Mouse (Mus musculus): ENCODE results near the gene Irgc1.
"Not testable (repeated sequence)": the region's sequence is repeated elsewhere in the genome, so short reads cannot be mapped to it uniquely, and the experiment has no call there.

Gene Irgc1

DNA sequence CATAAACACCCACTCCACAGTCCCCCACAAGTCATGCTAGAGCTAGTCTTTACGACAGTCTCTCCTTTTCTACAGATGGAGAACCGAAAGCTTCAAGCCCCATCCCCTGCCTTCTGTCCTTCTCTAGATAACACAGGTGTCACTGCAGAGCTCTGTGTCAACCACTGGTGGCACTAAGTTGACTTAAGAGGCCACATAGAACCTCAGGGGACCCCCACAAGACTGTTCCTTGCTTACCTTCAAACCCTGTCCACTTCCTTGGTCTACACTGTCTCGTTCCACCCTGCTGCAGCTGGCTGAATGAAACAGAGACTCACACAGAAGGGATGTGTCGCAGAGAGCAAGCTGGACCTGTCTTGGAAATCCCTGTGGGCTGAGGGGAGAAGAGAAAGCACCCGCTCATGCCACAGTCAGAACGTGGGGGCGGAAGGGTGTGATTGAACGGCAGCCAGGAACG is at the start of gene Irgc1:
TSS of gene Irgc1 (minus strand) at position 443 of the 457 bp plus-strand sequence.
- DNase-seq (ENCODE audit: low spot score), result no peak

DNA sequence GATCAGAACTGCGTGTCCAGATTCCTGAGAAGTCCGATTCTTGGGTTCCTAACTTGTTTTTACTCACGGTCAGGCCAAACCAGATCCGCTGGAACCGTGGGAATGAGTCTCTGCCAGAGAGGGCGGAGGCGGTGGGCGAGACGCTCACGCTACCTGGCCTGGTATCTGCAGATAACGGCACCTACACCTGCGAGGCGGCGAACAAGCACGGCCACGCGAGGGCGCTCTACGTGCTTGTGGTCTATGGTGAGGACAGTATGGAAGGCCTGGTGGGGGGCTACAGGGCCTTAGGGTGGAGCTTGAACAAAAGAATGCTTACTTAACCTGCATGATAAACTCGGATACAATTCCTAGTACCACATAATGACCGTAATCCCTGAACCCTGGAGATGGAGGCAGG is 49.4 kb upstream of the Irgc1 start:
- DNase-seq (ENCODE audit: low spot score), result peak; percentile 70

DNA sequence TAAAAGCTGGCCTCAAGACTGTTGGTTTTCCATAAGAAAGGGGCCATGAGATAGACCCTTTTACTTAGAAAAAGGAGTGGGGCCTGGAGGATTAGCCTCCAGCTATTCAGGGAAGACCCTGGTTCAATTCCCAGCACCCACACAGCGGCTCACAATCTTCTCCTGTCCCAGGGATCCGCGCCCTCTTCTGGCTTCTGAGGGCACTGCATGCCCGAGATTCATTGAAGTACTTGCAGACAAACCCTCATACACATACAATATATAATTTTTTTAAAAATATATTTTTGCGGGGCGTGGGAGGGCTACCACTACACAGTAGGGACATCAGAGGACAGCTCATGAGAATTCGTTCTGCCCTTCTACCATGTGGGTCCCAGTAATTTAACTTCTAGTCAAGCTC is 48.8 kb upstream of the Irgc1 start:
- DNase-seq (ENCODE audit: low spot score), result peak; percentile 41

DNA sequence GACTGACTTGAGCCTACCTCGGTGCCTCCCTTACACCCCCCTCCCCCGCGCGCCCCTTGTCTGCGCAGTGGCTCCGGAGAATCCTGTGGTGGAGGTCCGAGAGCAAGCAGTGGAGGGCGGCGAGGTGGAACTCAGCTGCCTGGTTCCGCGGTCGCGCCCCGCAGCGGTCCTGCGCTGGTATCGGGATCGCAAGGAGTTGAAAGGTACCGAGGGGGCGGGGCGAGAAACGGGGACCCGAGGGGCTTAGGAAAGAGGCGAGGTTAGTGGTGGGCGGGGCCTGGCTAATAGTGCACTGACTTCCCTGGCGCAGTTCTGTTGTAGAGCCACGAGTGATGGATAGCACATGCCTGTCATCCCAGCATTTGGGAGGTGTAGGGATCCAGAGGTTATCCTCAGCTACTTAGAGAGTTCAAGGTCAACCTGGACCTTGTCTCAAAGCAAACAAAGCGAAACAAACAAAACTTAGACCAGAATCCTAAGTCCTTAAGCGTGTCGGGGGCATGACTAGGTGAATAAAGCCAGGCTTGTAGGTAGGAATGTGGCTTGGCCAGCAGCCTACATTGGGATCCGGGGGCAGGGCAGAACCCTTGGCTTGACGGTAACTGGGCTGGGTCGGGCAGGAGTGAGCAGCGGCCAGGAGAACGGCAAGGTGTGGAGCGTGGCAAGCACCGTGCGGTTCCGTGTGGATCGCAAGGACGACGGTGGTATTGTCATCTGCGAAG is 47.9 kb upstream of the Irgc1 start:
- DNase-seq (ENCODE audit: low spot score), result peak; percentile 35

DNA sequence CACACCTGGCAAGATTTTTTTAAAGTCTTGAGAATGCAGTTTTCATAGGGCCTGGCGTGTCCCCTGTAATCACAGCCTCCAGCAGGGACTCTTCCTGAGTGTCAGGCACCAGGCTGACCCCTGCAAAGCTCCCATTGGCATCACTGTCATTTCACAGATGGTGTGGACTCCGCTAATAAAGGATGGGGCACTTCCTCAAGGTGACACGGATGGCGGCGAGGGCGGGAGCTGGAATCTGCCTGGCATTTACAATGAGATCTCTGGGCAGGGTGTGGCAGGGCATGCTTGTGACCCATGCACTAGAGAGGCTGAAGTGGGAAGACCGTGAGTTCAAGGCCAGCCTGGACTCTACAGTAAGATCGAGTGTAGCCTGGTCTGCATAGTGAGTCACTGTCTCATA is 36.2 kb upstream of the Irgc1 start:
- DNase-seq (ENCODE audit: low spot score), result no peak

DNA sequence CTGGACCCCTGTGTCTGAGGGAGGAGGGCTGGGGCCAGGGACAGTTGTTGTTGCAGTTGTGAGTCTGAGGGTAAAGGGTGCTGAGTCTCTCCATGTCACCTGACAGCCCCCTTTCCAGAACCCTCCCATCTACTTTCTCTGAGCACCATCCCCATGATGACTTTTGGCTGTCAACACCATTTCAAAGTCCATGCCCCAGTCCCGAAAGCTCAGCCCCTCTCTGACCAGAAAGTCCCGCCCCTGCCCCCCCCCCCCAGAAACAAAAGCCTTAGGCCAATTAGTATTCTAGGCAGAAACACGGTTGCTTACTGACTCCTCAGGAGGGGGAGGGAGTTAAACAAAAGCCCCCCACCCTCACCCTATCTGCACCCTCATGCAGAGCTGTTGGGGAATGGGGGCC is 35.3 kb upstream of the Irgc1 start:
- no peak for DNase-seq (ENCODE audit: low spot score)

DNA sequence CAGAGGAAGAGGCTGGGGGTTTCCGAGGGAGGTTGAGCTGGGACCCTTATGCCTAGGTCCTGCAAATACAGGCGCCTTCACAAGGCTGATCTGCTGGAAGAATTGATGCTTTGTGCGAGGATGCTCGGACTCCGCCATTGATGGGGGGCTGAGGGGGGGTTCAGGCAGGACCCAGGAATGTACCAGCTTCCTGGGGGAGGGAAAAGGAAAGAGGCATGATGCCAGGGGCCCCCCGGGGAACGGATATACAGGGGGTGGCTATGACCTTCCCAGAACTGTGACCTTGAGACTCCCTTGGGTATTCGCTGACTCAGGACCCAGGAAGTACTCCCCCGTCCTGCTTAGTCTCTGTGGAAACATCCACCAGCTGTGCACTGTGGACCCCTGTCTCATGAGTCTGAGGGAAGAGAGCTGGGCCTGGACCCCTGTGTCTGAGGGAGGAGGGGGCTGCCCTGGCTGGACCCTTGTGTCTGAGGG is 34.6 kb upstream of the Irgc1 start:
- DNase-seq (ENCODE audit: low spot score), result no peak

DNA sequence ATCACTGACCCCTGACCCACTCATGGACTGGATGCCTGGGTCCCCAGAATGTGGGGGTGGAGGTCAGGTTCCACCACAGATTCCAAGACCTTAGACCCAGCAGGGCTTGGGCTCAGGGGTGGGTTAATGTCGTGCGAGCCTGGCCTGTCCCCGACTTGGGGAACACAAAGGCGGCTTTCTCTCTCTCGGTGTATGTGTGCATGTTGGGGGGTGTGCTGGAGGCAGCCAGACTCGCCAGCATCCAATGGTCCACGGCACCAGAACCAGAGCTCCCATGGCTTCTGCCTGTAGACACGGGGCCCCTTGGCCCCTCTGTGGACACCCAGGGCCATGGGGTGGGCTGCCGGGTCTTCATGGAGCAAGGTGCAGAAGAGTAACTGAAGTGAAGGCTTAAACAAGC is 33.4 kb upstream of the Irgc1 start:
- DNase-seq (ENCODE audit: low spot score), result no peak

DNA sequence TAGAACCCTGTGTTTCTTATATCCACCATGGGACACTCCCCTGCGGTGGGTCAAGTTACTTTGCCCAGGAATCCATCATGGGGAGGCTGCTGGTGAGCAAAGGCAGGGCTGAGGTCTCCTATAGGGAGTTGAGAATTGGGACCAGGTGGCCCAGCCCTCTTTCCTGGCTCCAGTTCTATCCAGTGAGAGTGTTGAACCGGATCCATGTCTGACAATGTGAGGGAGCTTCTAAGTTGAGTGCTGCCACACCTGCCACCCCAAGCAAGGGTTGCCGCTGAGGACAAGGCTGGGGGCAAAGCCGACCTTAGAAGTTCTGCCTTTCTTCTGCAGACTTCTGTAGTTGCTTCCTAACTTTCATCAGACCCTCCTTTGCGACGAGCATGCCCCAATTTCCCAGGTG is 31.2 kb upstream of the Irgc1 start:
- not testable (repeated sequence) for DNase-seq (ENCODE audit: low spot score)

DNA sequence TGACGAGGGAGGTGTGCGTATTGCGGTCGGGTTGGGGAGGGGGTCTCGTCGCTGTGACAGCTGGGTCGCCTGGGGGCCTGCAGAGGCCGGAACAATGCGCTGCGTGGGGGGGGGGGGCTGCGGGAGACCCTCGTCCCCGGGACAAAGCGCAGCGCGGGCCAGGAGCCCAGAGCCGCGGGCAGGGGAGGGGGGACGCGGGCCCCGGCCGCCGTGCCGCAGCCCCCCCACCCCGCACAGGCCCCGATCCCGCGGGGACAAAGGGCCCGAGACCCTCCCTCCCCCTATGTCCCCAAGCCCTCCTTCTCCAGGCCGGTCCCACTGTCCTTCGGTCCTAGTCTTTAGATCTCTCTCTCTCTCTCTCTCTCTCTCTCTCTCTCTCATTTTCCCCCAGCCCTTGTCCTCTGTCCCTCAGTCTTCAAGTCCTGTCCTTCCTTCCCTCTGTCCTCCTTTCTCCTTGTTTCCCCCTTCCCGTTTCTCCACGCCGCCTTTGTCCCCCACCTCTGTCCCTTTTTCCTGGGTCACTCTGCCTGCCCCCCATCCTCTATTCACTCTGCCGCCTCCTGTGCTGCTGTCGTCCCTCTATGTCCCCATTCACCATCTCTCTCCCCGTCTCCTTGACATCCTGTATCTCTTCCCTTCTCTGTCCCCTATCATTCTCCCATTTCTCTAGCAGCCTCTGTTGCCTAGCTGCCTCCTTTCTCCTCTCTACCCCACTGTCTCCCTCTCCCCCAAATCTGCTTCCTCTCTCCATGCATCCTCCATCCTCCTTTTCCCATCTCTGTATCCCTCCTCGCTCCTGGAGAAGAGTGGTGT is 30.3 kb upstream of the Irgc1 start:
- no peak for DNase-seq (ENCODE audit: low spot score)

DNA sequence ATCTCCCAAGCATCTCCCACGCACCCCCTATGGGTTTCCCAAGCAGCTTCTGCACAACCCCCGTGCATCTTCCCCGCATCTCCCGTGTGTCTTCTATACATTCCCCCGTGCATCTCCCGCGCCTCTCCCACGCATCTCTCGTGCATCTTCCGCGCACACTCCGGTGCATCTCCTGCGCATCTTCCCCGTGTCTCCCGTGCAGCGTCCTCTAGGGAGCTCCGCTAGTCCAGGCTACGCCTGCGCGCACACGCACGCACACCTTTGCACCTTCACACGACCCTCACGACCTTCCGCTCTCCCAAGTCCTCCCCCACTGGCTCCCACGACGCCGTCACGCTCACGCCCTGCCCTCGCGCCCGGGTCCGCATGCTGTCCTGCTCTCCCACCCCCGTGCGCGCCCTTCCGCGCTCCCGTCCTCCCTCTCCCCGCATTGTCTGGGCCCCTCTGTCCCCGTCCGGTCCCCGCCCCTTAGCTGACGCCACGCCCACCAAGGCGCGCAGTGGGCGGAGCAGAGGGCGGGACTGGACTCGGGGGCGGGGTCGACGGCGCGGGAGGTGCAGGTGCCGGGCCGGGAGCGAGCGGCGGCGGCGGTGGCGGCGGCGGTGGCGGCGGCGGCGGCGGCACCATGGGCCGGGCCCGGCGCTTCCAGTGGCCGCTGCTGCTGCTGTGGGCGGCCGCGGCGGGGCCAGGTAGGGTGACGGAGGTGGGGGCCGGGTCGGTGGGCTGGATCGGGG is 29.5 kb upstream of the Irgc1 start, which contains the start of gene Cadm4:
TSS of gene Cadm4 (plus strand) at position 550 of the 734 bp plus-strand sequence.
- peak; percentile 84 for DNase-seq (ENCODE audit: low spot score)

DNA sequence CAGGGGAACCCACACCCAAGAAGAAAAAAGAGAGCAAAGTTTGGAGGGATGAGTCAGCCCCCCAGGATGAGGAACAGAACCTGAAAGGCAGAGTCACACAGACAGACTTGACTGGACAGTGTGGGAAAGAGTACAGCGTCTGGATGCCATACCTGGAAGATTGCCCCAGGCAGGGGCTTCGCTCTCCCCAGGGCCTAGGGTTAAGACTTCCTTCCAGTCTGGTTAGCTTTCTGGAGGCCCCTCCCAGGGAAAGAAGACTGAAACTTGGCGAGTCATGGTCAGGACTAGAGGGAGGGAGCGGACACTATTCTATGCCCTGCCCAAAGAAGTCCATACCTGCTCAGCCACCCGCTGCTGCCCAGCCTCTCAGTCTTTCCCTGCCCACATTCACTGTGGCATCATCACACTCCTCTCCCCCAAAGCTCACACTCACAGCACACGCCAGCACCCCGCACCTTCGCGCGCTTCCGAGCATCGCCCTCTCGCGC is 28.9 kb upstream of the Irgc1 start:
- no peak for DNase-seq (ENCODE audit: low spot score)

DNA sequence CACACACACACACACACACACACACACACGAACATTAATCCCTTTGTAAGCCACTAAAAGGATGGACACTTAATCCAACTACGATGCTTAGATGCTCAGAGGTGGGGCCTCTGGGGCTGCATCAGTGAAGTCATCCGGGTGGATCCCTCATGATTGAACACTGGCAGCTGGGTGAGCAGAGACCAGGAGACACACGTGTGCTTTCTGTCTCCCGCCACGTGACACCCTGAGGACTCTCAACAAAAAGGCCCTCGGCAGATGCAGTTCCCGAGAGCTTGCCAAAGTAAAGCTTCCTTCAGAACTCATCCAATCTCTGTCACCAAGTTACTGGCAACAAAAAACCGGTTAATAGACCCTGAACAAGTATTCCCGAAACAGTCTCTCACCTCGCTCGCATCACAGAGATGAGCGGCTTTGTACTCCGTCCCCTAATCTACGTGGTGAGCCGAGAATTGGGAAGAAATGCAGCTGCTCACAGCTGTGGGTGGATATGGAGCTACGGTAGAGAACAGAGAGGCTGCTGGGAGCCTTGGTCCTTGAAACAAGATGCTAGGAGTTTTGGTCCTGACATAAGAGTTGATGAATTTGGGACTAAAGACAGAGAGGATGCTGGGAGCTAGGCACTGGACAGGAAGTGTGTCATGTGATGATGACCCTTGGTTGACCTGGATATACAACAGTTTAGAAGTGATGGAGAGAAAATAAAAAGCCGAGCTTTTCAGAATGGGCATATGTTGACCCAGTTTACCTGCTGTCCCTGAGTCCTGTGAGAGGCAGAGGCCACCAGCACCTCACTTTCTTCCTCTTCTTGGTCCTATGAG is 28.2 kb upstream of the Irgc1 start:
- no peak for DNase-seq (ENCODE audit: low spot score)

DNA sequence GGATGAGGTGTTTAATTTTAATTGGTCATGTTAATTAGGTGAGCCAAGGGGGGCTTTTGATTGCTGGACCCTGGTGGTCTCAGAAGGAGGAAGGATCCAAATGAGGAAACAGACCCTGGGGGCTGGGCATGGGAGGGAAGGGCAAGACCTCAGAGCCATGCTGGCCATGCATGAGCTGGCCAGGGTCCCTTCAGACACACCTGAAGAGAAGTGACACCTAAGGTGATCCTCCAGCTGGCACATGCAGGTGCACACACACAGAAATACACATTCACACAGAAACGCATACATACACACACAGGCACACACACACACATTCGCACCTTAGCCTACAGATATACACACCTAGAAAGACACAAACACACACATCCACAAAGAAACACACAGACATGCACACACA is 27.6 kb upstream of the Irgc1 start:
- no peak for DNase-seq (ENCODE audit: low spot score)

DNA sequence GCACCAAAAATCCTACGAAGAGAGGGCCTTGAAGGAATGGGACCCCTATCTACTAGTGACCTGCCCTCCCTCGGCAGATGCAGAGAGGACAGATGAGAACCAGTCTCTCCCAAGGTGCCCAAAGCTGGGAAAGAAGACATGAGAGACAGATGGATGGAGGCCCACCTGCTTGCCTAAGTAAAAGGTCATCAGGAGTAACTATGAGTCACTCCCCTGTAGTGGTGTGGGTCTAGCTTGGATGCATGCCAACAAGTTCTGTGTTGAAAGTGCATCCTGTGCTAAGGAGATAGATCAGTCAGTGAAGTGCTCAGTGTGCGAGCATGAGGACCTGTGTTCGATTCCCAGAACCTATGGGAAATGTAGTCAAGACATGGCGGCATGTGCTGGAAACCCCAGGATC is 26.8 kb upstream of the Irgc1 start:
- no peak for DNase-seq (ENCODE audit: low spot score)

DNA sequence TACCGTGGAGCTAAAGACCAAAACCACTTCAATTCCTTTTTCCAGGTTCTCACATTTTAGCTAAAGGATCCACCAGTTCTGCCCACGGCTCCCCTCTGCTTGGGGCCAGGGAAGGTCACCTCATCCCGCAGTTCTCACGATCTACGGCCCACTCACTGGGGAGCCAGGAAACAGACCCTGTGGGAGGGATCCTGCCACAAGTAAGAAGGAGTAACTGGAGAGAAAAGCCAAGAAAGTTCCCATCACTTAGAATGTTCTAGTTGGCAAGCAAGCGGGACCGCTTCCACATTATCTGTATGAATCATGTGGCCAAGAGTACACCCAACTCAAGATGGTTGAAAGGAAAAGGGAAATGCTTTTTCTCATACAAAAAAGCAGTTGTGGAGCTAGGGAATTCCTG is 24.8 kb upstream of the Irgc1 start:
- no peak for DNase-seq (ENCODE audit: low spot score)

DNA sequence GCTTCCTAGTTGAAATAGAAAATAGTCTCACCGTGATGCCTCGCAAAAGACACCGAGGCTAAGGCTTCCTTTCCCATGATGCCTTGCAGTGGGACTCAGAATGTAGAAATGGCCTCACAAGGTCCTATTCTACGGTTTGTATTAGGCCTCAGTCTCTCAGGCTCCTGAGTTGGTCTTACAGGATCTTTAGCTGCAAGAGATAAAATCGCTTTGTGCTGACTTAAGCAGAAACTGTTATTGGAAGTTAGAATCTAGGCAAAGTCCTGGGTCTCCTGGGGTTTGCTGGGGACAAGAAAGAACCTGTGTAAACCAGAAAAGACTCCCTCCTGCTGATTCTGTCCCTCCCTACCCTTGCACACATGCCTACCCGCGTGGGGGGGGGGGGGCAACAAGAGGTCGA is 24.2 kb upstream of the Irgc1 start:
- no peak for DNase-seq (ENCODE audit: low spot score)

DNA sequence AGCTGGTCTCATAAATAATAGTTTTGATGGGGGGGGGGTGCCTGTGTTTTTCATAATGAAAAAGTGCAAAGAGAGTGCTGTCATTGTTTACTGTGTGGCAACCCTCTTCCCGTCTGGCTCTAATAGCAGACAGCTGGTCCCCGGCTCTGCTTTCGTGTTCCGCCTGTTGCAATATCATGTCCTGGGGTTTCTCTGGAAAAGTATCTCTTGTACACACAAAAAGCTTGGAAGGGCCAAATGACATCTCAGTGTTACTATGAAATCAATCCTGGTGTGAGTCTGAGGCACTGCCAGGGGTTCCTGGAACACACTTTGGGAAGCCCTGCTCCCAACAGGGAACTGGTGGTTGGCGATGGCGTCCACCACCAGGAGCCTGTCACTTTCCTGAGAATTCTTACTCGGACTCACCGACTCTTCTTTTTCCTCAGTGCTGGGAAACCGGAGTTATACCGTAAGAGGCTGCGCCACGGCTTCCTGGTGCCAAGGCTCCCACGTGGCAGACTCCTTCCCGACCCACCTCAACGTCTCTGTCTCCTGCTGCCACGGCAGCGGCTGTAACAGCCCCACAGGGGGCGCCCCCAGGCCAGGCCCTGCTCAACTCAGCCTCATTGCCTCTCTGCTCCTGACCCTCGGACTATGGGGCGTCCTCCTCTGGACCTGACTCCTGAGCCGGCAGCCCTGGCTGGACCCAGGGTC is 22.9 kb upstream of the Irgc1 start:
- DNase-seq (ENCODE audit: low spot score), result no peak

DNA sequence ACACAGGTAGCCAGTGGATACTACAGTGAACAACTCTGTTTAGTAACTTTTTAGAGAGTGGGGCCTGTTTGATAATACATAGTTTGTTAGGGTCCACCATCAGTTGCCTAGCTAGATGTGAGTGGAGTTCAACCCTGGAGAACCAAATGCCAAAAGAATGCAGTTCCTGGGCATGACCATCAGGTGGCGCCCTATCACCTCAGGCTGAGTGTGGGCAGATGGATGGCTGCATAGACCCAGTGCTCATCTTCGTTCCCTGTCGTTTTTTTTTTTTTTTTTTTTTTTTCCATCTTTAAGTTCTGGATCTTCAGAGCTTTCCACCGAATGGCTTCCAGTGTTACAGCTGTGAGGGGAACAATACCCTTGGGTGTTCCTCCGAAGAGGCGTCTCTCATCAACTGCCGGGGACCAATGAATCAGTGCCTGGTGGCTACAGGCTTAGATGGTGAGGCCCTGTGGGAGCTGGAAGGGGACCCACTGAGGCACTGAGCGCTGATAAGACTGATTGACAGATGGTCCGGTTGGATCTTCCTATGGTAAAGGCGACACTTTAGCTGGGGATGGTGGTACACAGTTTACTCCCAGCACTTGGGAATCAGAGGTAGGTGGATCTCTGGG is 21.9 kb upstream of the Irgc1 start:
- peak; percentile 62 for DNase-seq (ENCODE audit: low spot score)

DNA sequence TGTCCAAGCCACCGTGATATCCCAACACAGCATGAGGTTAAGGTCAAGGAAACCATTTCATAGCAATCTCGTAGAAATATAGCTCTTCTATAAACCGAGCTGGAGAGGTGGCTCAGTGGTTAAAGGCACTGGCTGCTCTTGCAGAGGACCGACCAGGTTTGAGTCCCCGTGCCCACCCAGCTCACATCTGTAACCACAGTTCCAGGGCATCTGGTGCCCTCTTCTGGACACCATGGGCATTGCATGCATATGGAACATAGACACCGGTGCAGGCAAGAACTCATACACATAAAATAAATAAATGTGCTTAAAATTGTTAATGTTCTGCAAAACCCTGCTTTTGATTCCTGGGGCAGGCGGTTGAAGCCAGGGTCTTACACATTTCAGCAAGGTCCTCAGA is 20.8 kb upstream of the Irgc1 start:
- DNase-seq (ENCODE audit: low spot score), result no peak

Data from testis, postnatal 14 days (tissue).